Mouse (Mus musculus) CH12.LX (cell line): ENCODE measurements around the gene Taf12. TPM values are rescaled to one million over a fixed set of nuclear protein-coding genes. Genes with fewer than 3 reads are reported as not detected.

Source experiments
- DNase-seq: peaks from one replicate; pipeline ENCODE4 v3.0.0-alpha.2; 2013; ENCODE audit errors: extremely low read depth
- H3K27ac ChIP-seq: 2 replicates; pipeline ENCODE4 v1.5.1; 2012; ENCODE audit warnings: low read depth, mild to moderate bottlenecking, control low read depth, moderate library complexity; ENCODE audit not compliant: insufficient read depth
- H3K27me3 ChIP-seq: replicated peaks from 2 replicates; pipeline ENCODE3; 2012; ENCODE audit warnings: inconsistent platforms
- H3K36me3 ChIP-seq, 2 experiments: replicated peaks in 1 of 2; 2 replicates each; pipeline versions ENCODE3 to v1.6.1; 2012; ENCODE audit warnings: inconsistent platforms in 1 of 2, low read length in 1 of 2, mild to moderate bottlenecking in 1 of 2, mixed read lengths in 1 of 2, moderate library complexity in 1 of 2; ENCODE audit not compliant: control insufficient read depth in 1 of 2, insufficient read depth in 1 of 2
- H3K4me1 ChIP-seq, 2 experiments: 2 replicates each; pipeline ENCODE4 v1.6.1; 2012; ENCODE audit warnings: inconsistent platforms in 1 of 2, moderate library complexity in 1 of 2; ENCODE audit not compliant: insufficient read depth in 2 of 2, control insufficient read depth in 1 of 2
- H3K4me2 ChIP-seq: 2 replicates; pipeline ENCODE4 v1.6.1; 2012; ENCODE audit warnings: low read depth, mild to moderate bottlenecking, control low read depth; ENCODE audit not compliant: poor library complexity, insufficient read depth, severe bottlenecking
- H3K4me3 ChIP-seq, 3 experiments: fragments of 150-350 bp in 1 of 3; sonication (generic) in 1 of 3; replicated peaks in 1 of 3; 2 replicates each; pipeline versions ENCODE3 to v1.5.1; 2011 to 2012; ENCODE audit warnings: low read depth in 2 of 3, low read length in 2 of 3, mild to moderate bottlenecking in 2 of 3, moderate library complexity in 2 of 3, control low read depth in 1 of 3, improper control_type of control experiment in 1 of 3, inconsistent platforms in 1 of 3, mixed read lengths in 1 of 3; ENCODE audit not compliant: poor library complexity in 1 of 3
- H3K79me2 ChIP-seq: replicated peaks from 2 replicates; pipeline ENCODE4 v1.6.1; 2012; ENCODE audit warnings: mild to moderate bottlenecking, moderate library complexity; ENCODE audit not compliant: control insufficient read depth, poor library complexity, insufficient read depth, severe bottlenecking; ENCODE audit errors: extremely low read depth
- H3K9ac ChIP-seq: 2 replicates; pipeline ENCODE4 v1.6.1; 2012; ENCODE audit warnings: low read depth, mild to moderate bottlenecking, control low read depth, moderate library complexity; ENCODE audit not compliant: insufficient read depth
- H3K9me3 ChIP-seq: replicated peaks from 2 replicates; pipeline ENCODE3; 2012; ENCODE audit warnings: low read length, inconsistent platforms, mixed read lengths
- BHLHE40 ChIP-seq: IDR thresholded peaks from 2 replicates; pipeline ENCODE4 v1.6.1; 2011; ENCODE audit warnings: mild to moderate bottlenecking, low read depth, low read length, improper control_type of control experiment
- CHD2 ChIP-seq: IDR thresholded peaks from 2 replicates; pipeline ENCODE4 v1.6.1; 2011; ENCODE audit warnings: low read length, improper control_type of control experiment
- CTCF ChIP-seq, 2 experiments: IDR thresholded peaks in 1 of 2; conservative IDR thresholded peaks in 1 of 2; 2 replicates each; pipeline ENCODE4 v1.5.1; 2011 to 2012; ENCODE audit warnings: low read depth in 2 of 2, low read length in 2 of 2, improper control_type of control experiment in 1 of 2, inconsistent platforms in 1 of 2, mild to moderate bottlenecking in 1 of 2, moderate library complexity in 1 of 2
- E2F4 ChIP-seq: IDR thresholded peaks from 2 replicates; pipeline ENCODE4 v1.6.1; 2011; ENCODE audit warnings: low read depth, low read length, improper control_type of control experiment; ENCODE audit not compliant: insufficient replicate concordance
- ELF1 ChIP-seq: IDR thresholded peaks from 2 replicates; pipeline ENCODE4 v1.6.1; 2014; ENCODE audit warnings: low read depth, mild to moderate bottlenecking, inconsistent platforms, low read length, improper control_type of control experiment
- EP300 ChIP-seq: IDR thresholded peaks from 2 replicates; pipeline ENCODE4 v1.6.1; 2011; ENCODE audit warnings: low read length, improper control_type of control experiment
- GABPA ChIP-seq: IDR thresholded peaks from 2 replicates; pipeline ENCODE4 v1.6.1; 2012; ENCODE audit warnings: low read depth, low read length, improper control_type of control experiment, inconsistent platforms; ENCODE audit not compliant: insufficient replicate concordance
- HCFC1 ChIP-seq: IDR thresholded peaks from 2 replicates; pipeline ENCODE4 v1.6.1; 2012; ENCODE audit warnings: low read depth, mild to moderate bottlenecking, inconsistent platforms, low read length, improper control_type of control experiment
- IRF4 ChIP-seq: IDR thresholded peaks from 2 replicates; pipeline ENCODE4 v1.6.1; 2014; ENCODE audit warnings: low read depth, mild to moderate bottlenecking, inconsistent platforms, low read length, improper control_type of control experiment
- JUN ChIP-seq: IDR thresholded peaks from 2 replicates; pipeline ENCODE4 v1.6.1; 2011; ENCODE audit warnings: low read depth, mild to moderate bottlenecking, low read length, improper control_type of control experiment, moderate library complexity; ENCODE audit not compliant: insufficient read depth
- MEF2A ChIP-seq: IDR thresholded peaks from 2 replicates; pipeline ENCODE4 v1.6.1; 2014; ENCODE audit warnings: low read depth, mild to moderate bottlenecking, inconsistent platforms, low read length, improper control_type of control experiment, borderline replicate concordance
- MYC ChIP-seq: IDR thresholded peaks from 2 replicates; pipeline ENCODE4 v1.6.1; 2011; ENCODE audit warnings: low read depth, mild to moderate bottlenecking, improper control_type of control experiment, low read length
- NELFE ChIP-seq: IDR thresholded peaks from 2 replicates; pipeline ENCODE4 v1.6.1; 2011; ENCODE audit warnings: low read depth, low read length, improper control_type of control experiment
- NRF1 ChIP-seq: IDR thresholded peaks from 2 replicates; pipeline ENCODE4 v1.6.1; 2014; ENCODE audit warnings: low read depth, mild to moderate bottlenecking, inconsistent platforms, low read length, improper control_type of control experiment, moderate library complexity
- PAX5 ChIP-seq: IDR thresholded peaks from 2 replicates; pipeline ENCODE4 v1.6.1; 2012; ENCODE audit warnings: low read length, inconsistent platforms, mixed read lengths
- POLR2A ChIP-seq: IDR thresholded peaks from 2 replicates; pipeline ENCODE4 v1.6.1; 2011; ENCODE audit warnings: low read depth, mild to moderate bottlenecking, improper control_type of control experiment, low read length
- RAD21 ChIP-seq: IDR thresholded peaks from 2 replicates; pipeline ENCODE4 v1.6.1; 2011; ENCODE audit warnings: low read depth, mild to moderate bottlenecking, low read length, improper control_type of control experiment, moderate library complexity
- SMC3 ChIP-seq: IDR thresholded peaks from 2 replicates; pipeline ENCODE4 v1.6.1; 2011; ENCODE audit warnings: low read depth, low read length, improper control_type of control experiment
- TCF12 ChIP-seq: IDR thresholded peaks from 2 replicates; pipeline ENCODE4 v1.6.1; 2014; ENCODE audit warnings: low read depth, mild to moderate bottlenecking, inconsistent platforms, low read length, improper control_type of control experiment
- UBTF ChIP-seq: IDR thresholded peaks from 2 replicates; pipeline ENCODE4 v1.6.1; 2012; ENCODE audit warnings: low read depth, mild to moderate bottlenecking, inconsistent platforms, low read length, improper control_type of control experiment, moderate library complexity
- USF1 ChIP-seq: IDR thresholded peaks from 2 replicates; pipeline ENCODE4 v1.6.1; 2014; ENCODE audit warnings: low read depth, mild to moderate bottlenecking, inconsistent platforms, low read length, improper control_type of control experiment
- USF2 ChIP-seq: conservative IDR thresholded peaks from 2 replicates; pipeline ENCODE4 v1.6.1; 2011; ENCODE audit warnings: low read depth, low read length, improper control_type of control experiment
- ZC3H11A ChIP-seq: IDR thresholded peaks from 2 replicates; pipeline ENCODE4 v1.6.1; 2012; ENCODE audit warnings: low read depth, mild to moderate bottlenecking, inconsistent platforms, low read length, improper control_type of control experiment
- ZKSCAN1 ChIP-seq: IDR thresholded peaks from 2 replicates; pipeline ENCODE4 v1.6.1; 2012; ENCODE audit warnings: low read depth, inconsistent platforms, low read length, improper control_type of control experiment, borderline replicate concordance
- ZNF384 ChIP-seq: IDR thresholded peaks from 2 replicates; pipeline ENCODE4 v1.6.1; 2012; ENCODE audit warnings: low read depth, low read length, improper control_type of control experiment, inconsistent platforms
- dilution Hi-C: fragments of 300-500 bp; cut with MboI; formaldehyde crosslinking; loops from 2 replicates; pipeline ENCODE4 v1.14.3; 2020; ENCODE audit warnings: low sequenced_read_pairs; ENCODE audit not compliant: extremely low pct_unique_long_range_greater_than_20kb, extremely low pct_ligation_motif_present
- in situ Hi-C: fragments of 300-500 bp; cut with MboI; formaldehyde crosslinking; loops from 3 replicates; pipeline ENCODE4 v1.14.3; 2019; ENCODE audit warnings: low sequenced_read_pairs, low pct_ligation_motif_present, low pct_unique_long_range_greater_than_20kb, mixed read lengths
- polyA plus RNA-seq: library from polyadenylated mRNA; unstranded; fragments of >175 nt; gene quantifications from 2 replicates; pipeline ENCODE4 v1.2.1, GENCODE M21; 2012; ENCODE audit warnings: low read depth; ENCODE audit not compliant: insufficient read length
- total RNA-seq, 2 experiments: library from RNA; depleted of rRNA; stranded (reverse); fragments of 300-350 nt in 1 of 2; fragments of >200 nt in 1 of 2; gene quantifications; 2 replicates each; pipeline ENCODE4 v1.2.3; 2012 to 2014

Taf12 gene
- total and polyA plus RNA-seq, 3 experiments: 29.8 to 74.7 (median 47.8) TPM

DNA sequence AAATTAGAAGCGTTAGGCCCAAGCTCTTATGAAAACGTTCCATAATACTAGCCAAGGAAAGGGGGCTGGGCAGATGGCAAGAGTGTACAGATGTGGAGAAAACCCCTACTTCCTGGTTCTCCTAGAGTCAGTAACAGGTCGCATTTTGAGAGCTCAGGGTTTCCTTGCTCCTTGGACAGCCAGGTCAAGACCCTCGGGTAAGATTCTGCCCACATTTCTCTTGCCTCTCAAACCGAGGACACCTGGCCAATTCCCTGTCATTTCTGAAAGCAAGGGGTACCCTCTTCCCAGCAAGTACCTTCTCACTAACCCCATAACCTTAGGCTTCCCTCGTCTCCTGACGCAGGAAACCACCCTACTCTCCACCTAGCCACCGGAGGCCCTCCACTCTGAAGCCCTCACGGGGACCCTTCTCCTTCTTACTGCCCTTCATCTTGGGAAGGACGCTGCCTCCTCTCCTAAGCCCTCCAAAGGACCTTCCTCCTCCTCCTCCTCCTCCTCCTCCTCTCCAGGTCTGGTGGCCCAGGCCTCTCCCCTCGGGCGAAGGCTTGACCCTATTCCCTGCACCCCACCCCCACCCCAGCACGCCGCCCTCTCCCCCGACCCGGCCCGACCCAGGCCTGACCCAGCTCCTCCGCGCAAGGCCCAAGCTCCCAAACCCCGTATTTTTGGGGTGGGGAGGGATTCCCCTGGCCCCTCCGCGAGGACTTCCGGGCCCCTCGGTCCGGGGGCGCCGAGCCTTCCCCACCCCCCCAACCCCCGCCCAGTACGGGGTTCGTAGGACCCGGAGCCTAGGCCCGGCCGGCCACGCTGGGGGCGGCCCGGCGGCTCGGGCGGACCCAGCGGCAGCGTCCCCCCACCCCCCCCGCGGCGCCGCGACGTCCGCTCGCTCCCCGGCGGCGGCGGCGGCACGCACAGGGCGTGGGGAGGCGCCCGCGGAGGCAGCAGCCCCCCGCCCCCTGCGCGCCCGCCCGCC, 13.5 kb upstream of the Taf12 start (continued):
- 0 out of 2 replicates have a peak, but pooled peaks have one; percentile 20 for TF ChIP-seq UBTF
- no peak for TF ChIP-seq PAX5
- 0 out of 2 replicates have a peak, but pooled peaks have one; percentile 16 for TF ChIP-seq TCF12
- TF ChIP-seq MEF2A: 0 out of 2 replicates have a peak, but pooled peaks have one; percentile 0
- TF ChIP-seq GABPA: no peak
- TF ChIP-seq NELFE: no peak
- TF ChIP-seq POLR2A: 0 out of 2 replicates have a peak, but pooled peaks have one; percentile 22
- TF ChIP-seq ZNF384: no peak
- TF ChIP-seq SMC3: no peak
- peak; percentile 32; the same call in 1 of the 2 replicates for TF ChIP-seq HCFC1
- no peak for TF ChIP-seq CTCF (conservative IDR thresholded peaks at IDR 0.05 in 1 of 2, IDR thresholded peaks at IDR 0.05 in 1 of 2; ENCODE audit: low read depth in 2 of 2, low read length in 2 of 2)
- TF ChIP-seq RAD21: no peak
- no peak for TF ChIP-seq BHLHE40
- TF ChIP-seq NRF1: no peak
- TF ChIP-seq JUN: no peak
- TF ChIP-seq E2F4: no peak
- no peak for TF ChIP-seq IRF4

DNA sequence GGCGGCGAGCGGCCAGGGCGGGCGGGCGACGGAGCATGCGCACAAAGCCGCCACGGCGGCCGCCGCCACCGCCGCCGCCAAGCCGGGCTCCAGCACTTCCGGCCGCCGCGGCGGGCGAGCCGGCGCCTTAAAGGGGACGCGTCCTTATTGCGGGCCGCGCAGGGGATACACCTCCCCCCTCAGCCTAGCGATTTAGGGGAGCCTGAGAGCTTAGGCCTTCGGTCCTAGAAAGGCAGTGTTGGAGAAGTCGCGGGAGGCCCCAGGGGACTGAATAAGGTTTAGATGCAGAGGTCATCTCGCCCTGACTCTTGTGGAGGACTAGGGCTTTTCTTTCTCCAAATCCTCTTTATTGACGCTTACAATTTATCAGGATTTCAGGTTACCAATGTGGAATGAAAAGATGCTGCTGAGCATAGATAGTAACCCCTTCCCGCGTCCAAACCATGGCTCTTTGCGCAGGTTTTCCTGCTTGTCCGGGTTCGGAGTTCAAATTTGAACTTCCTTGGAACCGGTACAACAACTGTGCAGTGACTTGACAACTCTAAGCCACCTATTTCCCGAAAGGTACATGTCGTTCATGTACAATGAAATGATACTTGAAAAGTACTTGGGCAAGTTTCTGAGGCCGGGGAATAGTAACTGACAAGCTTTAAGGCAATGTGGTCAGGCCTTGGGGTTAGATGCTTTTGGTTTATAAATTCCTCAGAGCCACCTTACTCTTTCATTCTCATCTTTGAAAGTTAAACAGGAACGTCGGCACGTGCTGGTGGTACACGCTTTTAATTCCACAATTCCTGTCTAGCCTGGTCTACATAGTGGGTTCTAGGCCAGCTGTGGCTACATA, 12.4 kb upstream of the Taf12 start, which contains the start of gene Gmeb1:
Gmeb1 (minus strand) TSS at position 89 of the 844 bp plus-strand sequence.
- Histone ChIP-seq H3K4me2 (peak within 1 kb of the TSS; percentile 90), H3K27me3 (no peaks in the 10 kb centered on the region), H3K36me3 (peaks cover 0 to 32% of the 10 kb centered on the region in 2 experiments), H3K9me3 (peaks cover 2% of the 10 kb centered on the region), H3K79me2 (peaks cover 24% of the 10 kb centered on the region), H3K27ac (peak within 1 kb of the TSS; percentile 82), H3K4me1 (peaks cover 5 to 16% of the 10 kb centered on the region in 2 experiments; a peak in 3 of 4 replicates), H3K9ac (peak within 1 kb of the TSS; percentile 98), H3K4me3 (peak within 1 kb of the TSS; percentile 72 to 90 (median 87))
- in situ Hi-C loops: no loop called here
- dilution Hi-C loops: no loop called here
- DNase-seq: peak; percentile 68
- TF ChIP-seq ZKSCAN1 (no peak), MEF2A (peak; percentile 9; the same call in 1 of the 2 replicates), TCF12 (peak; percentile 34), CHD2 (no peak), USF1 (no peak), BHLHE40 (peak; percentile 86), EP300 (no peak), USF2 (no peak), NRF1 (peak; percentile 73), POLR2A (peak; percentile 36; the same call in 1 of the 2 replicates), ZC3H11A (no peak), ELF1 (peak; percentile 80), HCFC1 (peak; percentile 51; the same call in 1 of the 2 replicates), MYC (peak; percentile 64), PAX5 (no peak)
